Mouse (Mus musculus) ES-Bruce4 (cell line): ENCODE measurements around the gene Mapk8. TPM values are rescaled to one million over a fixed set of nuclear protein-coding genes. Genes with fewer than 3 reads are reported as not detected.

ENCODE experiments used
- H3K27ac ChIP-seq: 2 replicates; pipeline ENCODE4 v1.5.1; 2012; ENCODE audit warnings: low read length, inconsistent platforms; ENCODE audit not compliant: insufficient read depth
- H3K27me3 ChIP-seq: 2 replicates; pipeline ENCODE4 v1.6.1; 2012; ENCODE audit warnings: mild to moderate bottlenecking, low read length, inconsistent platforms; ENCODE audit not compliant: control insufficient read depth, poor library complexity, insufficient read depth, severe bottlenecking
- H3K36me3 ChIP-seq: 2 replicates; pipeline ENCODE4 v1.6.1; 2012; ENCODE audit warnings: inconsistent platforms, mild to moderate bottlenecking, low read length, moderate library complexity; ENCODE audit not compliant: control insufficient read depth, poor library complexity, insufficient read depth, severe bottlenecking
- H3K4me1 ChIP-seq: one replicate; pipeline ENCODE4 v1.8.1; 2011; ENCODE audit warnings: low read length; ENCODE audit not compliant: control insufficient read depth, insufficient read depth
- H3K4me3 ChIP-seq: 2 replicates; pipeline ENCODE4 v1.5.1; 2011; ENCODE audit warnings: low read depth, mild to moderate bottlenecking, low read length
- H3K9ac ChIP-seq: 2 replicates; pipeline ENCODE4 v1.6.1; 2012; ENCODE audit warnings: low read depth, mild to moderate bottlenecking, inconsistent platforms; ENCODE audit not compliant: poor library complexity, severe bottlenecking
- H3K9me3 ChIP-seq: replicated peaks from 2 replicates; pipeline ENCODE4 v1.6.1; 2012; ENCODE audit warnings: mild to moderate bottlenecking, low read length, inconsistent platforms; ENCODE audit not compliant: control insufficient read depth, poor library complexity, insufficient read depth, severe bottlenecking
- CTCF ChIP-seq: IDR thresholded peaks from one replicate; pipeline ENCODE4 v1.8.1; 2011; ENCODE audit warnings: low read depth, low read length
- EP300 ChIP-seq: IDR thresholded peaks from 2 replicates; pipeline ENCODE4 v1.6.1; 2011; ENCODE audit warnings: low read depth, low read length; ENCODE audit not compliant: insufficient read depth
- POLR2A ChIP-seq: IDR thresholded peaks from one replicate; pipeline ENCODE4 v1.8.1; 2011; ENCODE audit warnings: low read length; ENCODE audit not compliant: insufficient read depth
- polyA plus RNA-seq: library from polyadenylated mRNA; stranded (reverse); fragments of >200 nt; gene quantifications from 2 replicates; pipeline ENCODE4 v1.2.4, GENCODE M21; 2011; ENCODE audit warnings: low read depth; ENCODE audit not compliant: missing spikeins, insufficient read depth, insufficient read length

Mapk8 gene
- polyA plus RNA-seq, 1 experiment, result 81.5 TPM

DNA sequence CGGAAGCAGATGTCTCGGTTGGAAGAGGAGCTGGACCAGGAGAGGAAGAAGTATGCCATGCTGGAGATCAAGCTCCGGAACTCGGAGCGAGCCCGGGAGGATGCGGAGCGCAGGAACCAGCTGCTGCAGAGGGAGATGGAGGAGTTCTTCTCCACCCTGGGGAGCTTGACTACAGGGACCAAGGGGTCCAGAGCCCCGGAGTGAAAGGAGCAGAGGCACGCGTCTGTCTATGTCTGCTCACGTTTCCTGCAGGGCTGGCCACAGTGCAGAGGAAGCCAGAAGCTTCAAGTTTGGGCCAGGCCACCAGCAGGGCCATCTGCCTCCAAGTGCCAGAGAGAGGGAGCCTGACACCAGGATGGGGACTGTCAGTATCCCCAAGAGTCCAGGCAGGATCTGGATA is 77.6 kb downstream of the Mapk8 start:
- no peaks in the 10 kb centered on the region for H3K4me1 ChIP-seq
- no peak for TF ChIP-seq POLR2A
- TF ChIP-seq CTCF, result no peak
- TF ChIP-seq EP300, result no peak
- no peak overlapping the region for H3K9ac ChIP-seq
- H3K4me3 ChIP-seq, result no peak overlapping the region
- H3K36me3 ChIP-seq, result no peaks in the 10 kb centered on the region
- H3K9me3 ChIP-seq, result no peaks in the 10 kb centered on the region
- H3K27ac ChIP-seq, result no peak overlapping the region
- H3K27me3 ChIP-seq, result no peaks in the 10 kb centered on the region

DNA sequence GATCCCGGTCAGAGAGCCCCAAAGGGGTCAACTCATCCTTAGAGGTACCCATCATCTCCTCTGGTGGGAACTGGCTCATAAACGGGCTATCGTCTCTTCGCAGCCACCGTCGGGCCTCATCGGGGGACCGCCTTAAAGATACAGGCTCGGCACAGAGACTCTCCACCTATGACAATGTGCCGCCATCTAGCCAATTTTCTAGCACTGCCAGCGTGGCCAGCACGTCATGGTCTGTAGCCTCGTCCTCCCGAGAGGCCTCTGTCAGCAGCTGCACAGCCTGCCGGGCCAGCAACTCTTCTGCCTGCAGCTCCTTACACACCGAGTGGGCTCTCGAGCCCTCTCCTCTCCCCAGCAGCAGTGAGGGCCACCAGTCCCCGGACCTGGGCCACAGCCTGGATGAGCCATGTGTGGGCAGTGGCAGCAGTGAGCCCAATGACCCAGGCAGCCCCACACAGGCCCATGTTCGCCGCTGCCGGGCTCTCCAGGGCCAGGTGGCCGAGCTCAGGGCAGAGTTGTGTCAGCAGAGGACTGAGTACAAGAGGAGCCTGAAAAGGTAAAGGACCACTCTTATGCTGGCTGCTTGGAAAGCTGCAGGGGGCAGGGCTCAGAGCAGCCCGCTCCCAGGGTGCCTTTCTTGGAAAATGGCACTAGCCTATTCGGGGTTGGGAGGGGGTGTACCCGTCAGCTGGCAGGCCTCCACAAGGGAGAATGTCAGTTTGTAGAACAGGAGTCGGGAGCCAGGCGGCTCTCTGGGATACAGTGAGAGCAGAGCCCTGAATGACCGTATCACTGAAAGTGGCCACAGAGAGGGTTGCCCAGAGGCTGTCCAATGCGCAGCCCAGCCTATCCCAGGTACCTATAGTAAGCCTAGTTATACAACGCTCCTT is 79.8 kb downstream of the Mapk8 start:
- Histone ChIP-seq H3K9ac (no peak overlapping the region), H3K9me3 (no peaks in the 10 kb centered on the region), H3K4me1 (no peaks in the 10 kb centered on the region), H3K27me3 (no peaks in the 10 kb centered on the region), H3K4me3 (no peak overlapping the region), H3K27ac (no peak overlapping the region), H3K36me3 (no peaks in the 10 kb centered on the region)
- TF ChIP-seq EP300 (no peak), POLR2A (no peak), CTCF (no peak)

DNA sequence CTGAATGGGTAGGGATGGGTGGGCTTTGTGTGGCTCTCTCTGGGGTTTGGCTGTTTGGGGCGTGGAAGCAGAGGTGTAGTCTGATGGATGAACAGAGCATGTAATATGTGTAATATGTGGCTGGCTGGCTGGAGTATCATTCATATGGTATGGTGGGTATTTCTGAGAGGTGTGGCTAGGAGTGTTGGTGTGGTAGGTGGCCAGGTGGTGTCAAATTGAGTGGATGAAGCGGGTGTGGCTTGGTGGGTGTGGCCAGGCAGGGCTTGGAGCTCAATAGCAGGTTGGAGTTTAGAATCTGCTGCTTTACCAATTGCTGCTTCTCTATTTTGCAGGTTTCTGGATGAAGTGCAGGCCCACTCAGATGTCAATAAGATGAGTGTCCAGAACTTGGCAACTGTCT is 82.9 kb downstream of the Mapk8 start:
- no peak for TF ChIP-seq POLR2A
- TF ChIP-seq EP300, result no peak
- TF ChIP-seq CTCF, result no peak
- Histone ChIP-seq H3K4me3 (no peak overlapping the region), H3K9ac (no peak overlapping the region)

DNA sequence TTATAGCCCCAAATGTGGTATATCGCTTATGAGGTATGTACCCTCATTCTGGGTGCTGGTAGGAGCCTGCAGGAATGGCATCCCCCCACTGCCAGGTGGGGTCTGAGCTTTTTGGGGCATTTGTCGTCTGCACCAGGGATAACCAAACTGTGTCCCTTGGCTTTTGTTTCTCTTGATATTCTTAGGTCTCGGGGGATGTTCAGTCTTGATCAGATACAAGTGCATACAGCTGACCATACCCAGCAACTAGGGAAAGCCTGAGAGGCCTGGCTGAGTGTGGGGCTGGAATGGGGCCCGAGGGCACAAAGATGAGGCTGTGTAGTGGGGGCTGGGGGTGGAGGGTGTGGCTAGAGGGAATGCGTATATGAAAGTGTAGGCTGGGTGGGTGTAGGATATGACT is 83.3 kb downstream of the Mapk8 start:
- no peak overlapping the region for H3K27ac ChIP-seq
- no peak for TF ChIP-seq POLR2A
- TF ChIP-seq CTCF, result no peak
- TF ChIP-seq EP300, result no peak
- H3K4me1 ChIP-seq, result no peaks in the 10 kb centered on the region
- no peak overlapping the region for H3K9ac ChIP-seq
- no peaks in the 10 kb centered on the region for H3K9me3 ChIP-seq
- H3K4me3 ChIP-seq, result no peak overlapping the region
- no peaks in the 10 kb centered on the region for H3K27me3 ChIP-seq
- no peaks in the 10 kb centered on the region for H3K36me3 ChIP-seq

More for the DNA sequence above, 82.9 kb downstream of the Mapk8 start:
- H3K9me3 ChIP-seq, result no peaks in the 10 kb centered on the region
- H3K36me3 ChIP-seq, result no peaks in the 10 kb centered on the region
- no peaks in the 10 kb centered on the region for H3K4me1 ChIP-seq
- H3K27me3 ChIP-seq, result no peaks in the 10 kb centered on the region
- H3K27ac ChIP-seq, result no peak overlapping the region

DNA sequence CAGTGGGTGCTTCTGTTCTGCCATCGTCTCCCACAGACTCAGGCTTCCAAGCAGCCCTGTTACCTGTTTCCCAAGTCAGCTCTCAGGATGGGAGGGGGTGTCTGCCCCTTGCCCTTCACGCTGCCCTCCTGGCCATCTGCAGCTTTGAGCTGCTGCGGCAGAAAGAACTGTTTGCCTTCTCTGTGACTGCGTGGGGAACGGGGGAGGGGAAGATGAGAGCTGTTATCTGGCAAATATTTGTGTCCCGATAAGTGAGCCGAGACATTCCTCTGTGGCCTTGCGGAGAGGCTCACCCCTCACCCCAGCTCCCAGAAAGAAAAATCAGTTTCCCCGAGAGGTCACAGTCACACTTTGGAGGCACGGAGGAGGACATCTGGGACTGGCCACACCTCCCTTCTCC is 84.2 kb downstream of the Mapk8 start:
- H3K9ac ChIP-seq, result no peak overlapping the region
- H3K4me3 ChIP-seq, result no peak overlapping the region
- H3K36me3 ChIP-seq, result no peaks in the 10 kb centered on the region
- H3K4me1 ChIP-seq, result no peaks in the 10 kb centered on the region
- H3K9me3 ChIP-seq, result no peaks in the 10 kb centered on the region
- no peak for TF ChIP-seq CTCF
- no peak for TF ChIP-seq POLR2A
- no peak for TF ChIP-seq EP300
- no peaks in the 10 kb centered on the region for H3K27me3 ChIP-seq
- H3K27ac ChIP-seq, result no peak overlapping the region

DNA sequence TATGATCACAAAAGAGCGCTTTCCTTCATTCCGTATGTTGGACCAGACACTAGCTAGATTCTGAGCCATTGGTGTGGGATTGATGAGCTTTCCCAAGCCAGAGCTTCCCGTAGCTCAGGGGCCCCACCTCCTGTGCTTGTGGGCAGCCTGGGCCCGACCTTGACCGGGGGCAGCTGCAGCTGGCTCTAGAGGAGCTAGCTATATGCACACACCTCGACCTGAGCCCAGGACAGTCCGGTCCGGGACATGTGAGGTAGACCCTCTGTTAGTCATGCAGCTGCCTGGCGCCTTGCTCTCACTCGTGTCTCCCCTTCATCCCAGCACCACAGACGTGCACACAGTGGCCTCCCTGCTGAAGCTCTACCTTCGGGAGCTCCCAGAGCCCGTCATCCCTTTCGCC is 84.8 kb downstream of the Mapk8 start:
- Histone ChIP-seq H3K27me3 (no peaks in the 10 kb centered on the region), H3K36me3 (no peaks in the 10 kb centered on the region), H3K4me1 (no peaks in the 10 kb centered on the region), H3K4me3 (no peak overlapping the region), H3K27ac (no peak overlapping the region), H3K9ac (no peak overlapping the region), H3K9me3 (no peaks in the 10 kb centered on the region)
- TF ChIP-seq CTCF (no peak), EP300 (no peak), POLR2A (no peak)
